Mouse (Mus musculus): Measurements from ENCODE around the gene Mgarp. TPM values are rescaled to one million over a fixed set of nuclear protein-coding genes. Genes with fewer than 3 reads are reported as not detected.
A peak's percentile ranks its signal among the peaks of the same experiment; 100 is the strongest.
"Not testable (repeated sequence)": the region's sequence is repeated elsewhere in the genome, so short reads cannot be mapped to it uniquely, and the experiment has no call there.

The Mgarp gene
- total RNA-seq, 2 experiments from 2014 or later, result 477 to 530 TPM

DNA sequence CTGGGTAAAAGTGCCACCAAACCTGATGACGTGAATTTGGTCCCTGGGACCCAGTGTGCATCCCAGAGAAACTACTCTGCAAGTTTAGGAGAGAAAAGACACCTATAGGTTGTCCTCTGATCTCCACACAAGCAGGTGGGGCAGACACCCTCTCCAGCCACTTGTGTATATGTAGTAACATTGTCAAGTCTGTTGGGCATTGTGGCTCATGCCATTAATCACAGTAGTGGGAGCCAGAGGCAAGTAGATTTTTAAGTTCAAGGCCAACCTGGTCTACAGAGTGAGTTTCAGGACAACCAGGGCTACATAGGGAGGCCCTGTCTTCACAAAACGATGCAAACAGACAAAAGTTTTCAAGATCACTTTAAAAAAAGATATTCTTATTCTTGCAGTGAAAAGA lies 24.7 kb downstream of the Mgarp start:
- DNase-seq (ENCODE audit: low spot score in 2 of 2), result no peak

DNA sequence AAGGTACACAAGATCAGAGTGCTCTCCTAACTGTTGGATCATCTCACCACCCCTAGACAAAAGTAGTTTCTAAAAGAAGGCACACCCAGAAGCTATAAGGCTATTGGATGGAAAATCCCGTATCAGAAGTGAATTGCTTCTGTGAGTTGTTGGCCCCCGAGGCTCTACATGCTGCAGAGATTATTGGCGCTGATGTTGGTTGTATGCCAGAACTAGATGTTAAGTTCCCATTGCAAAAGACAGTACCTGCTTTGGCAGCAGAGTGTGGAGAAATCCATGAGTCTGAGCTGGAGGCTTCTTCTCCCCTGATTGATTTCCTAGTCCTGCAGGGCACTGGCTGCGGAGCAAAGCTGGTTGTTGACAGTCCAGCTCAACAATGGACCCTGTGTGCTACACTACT lies 28.5 kb downstream of the Mgarp start:
- no peak for DNase-seq (ENCODE audit: low spot score in 2 of 2)

DNA sequence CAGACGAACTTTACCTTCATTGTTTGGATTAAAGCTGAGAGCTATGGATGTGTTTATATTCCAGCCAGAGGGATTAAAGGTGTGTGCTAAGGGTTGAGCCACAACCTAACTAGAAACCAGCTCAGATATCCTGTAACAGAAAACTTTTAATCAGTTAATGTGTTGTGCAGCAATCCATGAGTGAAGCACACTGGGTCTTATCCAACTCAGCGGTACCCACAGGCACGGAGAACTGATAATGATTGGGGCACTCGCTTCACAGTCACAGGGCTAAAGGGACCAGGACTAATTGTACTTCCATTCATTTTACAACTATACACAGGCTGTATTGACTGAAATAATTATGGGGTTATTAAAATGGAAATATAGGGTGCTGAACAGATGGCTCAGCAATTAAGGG lies 29.6 kb downstream of the Mgarp start:
- no peak for DNase-seq (ENCODE audit: low spot score in 2 of 2)

DNA sequence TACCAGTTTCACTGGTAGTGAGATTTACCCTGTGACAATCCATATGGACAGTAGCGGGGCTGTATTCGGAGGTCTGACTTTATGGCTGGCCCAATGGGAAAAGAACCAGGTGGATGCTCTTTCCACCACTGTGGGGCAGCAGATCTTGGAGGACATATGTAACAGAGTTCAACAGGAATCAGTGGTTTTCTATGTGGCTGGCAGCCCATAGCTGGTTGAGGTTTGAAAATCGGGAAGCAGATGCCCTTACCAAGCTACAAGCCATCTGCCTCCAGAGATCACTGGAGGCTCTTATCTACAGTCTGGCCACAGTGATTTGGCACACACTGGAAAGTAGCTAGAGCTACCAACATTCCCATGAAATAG lies 31.0 kb downstream of the Mgarp start:
- DNase-seq (ENCODE audit: low spot score in 2 of 2), result no peak

DNA sequence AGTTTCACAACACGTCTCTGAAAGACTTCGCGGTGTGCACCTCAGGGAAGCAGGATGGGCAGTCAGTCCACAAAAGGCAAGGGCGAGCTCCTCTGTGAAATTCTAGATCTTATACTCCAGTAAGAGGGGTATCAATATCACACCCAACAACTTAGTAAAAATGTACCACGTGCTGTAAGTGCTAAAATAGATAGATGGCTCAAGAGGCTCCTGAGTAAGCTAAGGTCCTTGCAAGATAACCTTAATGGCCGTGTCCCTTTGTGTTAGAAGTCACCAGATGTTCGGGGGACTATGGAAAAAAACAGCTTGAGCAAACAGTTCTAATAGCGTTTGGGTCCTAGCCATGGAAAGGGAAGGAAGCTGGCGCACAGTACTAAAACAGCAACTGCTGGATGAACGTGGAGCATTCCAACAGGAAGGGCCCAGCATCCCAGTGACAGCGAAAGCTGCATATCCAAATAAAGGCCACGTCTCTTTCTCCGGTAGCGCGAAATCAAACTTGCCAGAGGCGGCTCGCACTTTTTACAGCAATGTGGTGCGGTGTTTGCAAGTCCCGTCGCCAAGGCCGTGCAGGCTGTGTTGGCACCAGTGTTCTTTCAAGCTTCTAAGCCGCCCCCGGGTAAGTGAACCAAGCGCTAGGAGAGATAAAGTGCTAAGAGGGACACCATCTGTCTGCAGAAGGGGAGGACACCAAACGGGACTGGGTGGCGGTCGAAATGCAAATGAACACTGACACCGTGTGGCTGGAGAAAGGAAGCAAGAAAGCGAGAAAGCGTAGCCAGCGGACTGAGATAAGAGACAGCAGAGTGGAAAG lies 31.6 kb downstream of the Mgarp start:
- DNase-seq (ENCODE audit: low spot score in 2 of 2), result peak in 1 of 2 experiments; percentile 57

DNA sequence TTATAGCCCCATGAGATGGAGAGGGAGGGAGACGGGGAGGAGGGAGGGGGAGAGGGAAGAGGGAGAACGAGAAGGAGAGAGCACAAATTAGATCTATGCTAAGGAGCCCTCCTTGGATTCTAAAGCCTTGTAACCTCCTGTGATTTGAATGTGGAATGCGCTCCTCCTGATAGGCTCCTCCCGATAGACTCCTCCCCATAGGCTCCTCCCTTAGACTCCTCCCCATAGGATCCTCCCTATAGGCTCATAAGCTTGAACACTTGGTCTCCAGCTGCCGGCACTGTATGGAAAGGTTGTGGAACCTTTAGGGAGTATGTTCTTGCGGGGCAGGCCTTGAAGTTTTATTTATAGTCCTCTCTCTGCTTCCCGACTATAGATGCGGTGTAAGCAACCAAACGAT lies 35.5 kb downstream of the Mgarp start:
- DNase-seq (ENCODE audit: low spot score in 2 of 2), result no peak

DNA sequence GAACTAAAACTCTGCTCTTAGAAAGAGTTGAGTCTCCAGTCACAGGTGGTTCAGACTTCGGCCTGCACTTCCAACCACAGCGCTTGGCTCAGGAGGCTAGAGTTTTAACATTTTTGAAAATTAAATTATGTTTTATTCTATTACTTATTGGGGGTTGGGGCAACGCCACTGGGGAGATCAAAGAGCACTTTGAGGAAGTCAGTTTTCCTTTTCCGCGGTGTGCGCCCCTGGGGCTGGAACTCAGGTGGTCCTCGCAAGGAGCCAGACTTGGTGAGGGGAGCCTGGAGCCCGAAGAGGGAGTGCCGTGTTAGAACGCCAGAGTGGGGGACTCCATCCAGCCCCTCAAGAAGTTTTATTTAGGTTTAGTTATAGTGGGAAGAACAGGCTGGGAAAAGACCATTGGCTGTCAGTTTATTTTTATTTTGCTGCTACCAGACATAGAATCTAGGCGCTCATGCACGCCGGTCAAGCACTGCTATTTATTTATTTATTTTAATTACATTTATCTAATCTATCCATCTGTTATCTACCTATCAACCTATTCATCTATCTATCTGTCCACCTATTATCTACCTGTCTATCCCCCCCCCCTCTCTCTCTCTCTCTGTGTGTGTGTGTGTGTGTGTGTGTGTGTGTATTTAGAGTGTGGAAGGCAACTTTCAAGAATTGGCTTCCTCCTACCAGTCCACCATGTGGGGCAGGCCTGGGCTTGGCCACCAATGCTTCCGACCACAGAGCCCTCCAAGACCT lies 36.8 kb downstream of the Mgarp start:
- DNase-seq (ENCODE audit: low spot score in 2 of 2), result no peak

DNA sequence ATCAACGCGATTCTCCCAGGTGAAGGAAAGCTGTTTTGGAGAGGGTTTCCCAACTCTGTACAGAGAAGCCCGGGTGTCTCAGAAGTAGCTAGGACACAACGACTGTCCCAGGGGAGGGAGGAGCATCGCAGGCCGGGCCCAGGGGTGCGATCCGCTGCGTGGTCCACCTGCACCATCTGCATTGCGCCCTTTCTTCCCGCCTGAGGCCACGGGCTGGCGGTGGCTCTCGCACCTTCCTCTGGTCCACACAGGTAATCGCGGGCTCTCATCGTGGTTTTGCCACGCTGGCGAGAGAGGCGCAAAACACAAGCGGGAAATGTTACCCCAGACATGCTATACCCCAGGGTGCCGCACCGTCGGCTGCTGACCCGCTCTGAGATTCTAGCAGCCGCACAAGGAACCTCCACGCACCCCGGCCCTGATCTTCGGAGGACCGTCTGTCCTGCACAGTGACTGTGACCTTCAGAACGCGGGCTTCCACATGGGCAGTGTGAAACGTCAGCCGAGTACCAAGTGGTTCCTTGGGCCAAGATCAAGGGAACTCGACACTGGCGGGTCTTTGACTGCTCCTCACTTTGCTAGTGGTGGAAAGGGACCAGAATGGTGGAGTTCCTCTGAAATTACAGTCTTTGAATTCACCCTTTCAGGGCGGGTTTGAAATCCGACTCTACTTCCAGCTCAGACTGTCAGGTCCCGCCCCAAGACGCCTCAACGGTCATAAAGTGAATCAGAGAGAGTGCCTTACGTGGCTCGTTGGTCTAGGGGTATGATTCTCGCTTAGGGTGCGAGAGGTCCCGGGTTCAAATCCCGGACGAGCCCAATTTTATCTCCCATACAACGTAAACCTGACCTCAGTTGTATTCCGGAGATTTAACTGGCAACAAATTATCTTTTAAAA lies 37.6 kb downstream of the Mgarp start:
- DNase-seq (ENCODE audit: low spot score in 2 of 2), result peak; percentile 38 to 52

DNA sequence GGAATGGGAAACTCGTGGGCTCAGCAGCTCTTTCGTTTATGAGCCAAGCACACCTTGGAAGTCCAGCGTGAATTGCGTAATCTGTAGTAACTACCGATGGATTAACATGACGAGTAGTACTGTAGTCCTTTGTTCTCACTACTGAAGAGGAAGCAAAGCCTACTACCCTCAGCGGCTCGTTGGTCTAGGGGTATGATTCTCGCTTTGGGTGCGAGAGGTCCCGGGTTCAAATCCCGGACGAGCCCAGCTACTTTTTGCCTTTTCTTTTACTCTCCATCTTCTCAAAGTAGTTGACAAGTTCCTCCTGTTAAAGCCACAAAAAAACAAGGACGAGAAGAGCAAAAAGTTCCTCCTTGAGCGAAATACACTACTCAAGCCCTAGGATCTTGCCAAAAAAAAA lies 38.4 kb downstream of the Mgarp start:
- DNase-seq (ENCODE audit: low spot score in 2 of 2), result peak in 1 of 2 experiments; percentile 49

DNA sequence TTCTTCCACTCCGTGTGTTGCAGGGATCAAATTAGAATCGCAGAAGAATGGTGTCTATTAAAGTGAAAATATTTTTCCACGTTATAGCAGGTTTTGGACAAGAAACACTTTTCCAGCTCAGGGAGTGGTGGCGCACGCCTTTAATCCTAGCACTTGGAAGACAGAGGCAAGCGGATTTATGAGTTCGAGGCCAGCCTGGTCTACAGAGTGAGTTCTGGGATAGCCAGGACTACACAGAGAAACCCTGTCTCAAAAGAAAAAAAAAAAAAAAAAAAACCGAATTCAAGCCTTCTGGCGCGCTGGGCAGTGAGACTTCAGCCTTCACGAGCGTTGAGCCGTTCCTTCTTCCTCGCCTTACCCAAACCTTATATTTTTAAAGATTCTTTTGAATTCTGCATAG lies 38.9 kb downstream of the Mgarp start:
- DNase-seq (ENCODE audit: low spot score in 2 of 2), result no peak

DNA sequence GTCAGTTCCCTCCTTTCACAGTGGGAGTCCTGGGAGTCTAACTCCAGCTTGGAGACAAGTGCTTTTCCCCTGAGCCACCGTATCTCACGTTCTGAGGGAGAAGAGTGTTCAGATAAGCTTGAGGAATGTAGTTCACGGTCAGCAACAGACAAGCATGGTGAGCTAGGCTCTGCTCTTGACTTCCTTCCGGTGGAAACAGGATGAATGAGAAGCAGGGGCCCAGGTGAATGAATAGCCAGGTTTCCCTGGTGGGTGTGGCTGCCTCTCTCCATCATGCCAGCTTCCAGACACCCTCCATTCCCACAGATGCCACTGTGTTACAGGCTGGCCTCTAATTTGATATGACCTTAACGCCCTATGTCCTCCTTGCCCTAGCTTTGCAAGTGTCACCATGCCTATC lies 39.5 kb downstream of the Mgarp start:
- no peak for DNase-seq (ENCODE audit: low spot score in 2 of 2)

DNA sequence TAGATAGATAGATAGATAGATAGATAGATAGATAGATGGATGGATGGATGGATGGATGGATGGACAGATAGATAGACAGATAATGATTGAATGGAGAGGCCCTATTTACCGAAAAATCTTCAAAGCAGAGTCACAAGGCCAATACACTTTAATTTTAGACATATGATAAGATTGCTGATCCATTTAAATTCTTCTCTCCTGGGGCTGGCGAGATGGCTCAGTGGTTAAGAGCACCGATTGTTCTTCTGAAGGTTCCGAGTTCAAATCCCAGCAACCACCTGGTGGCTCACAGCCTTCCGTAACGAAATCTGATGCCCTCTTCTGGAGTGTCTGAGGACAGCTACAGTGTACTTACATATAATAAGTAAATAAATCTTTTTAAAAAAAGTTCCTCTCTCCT lies 41.6 kb downstream of the Mgarp start:
- DNase-seq (ENCODE audit: low spot score in 2 of 2), result not testable (repeated sequence)

DNA sequence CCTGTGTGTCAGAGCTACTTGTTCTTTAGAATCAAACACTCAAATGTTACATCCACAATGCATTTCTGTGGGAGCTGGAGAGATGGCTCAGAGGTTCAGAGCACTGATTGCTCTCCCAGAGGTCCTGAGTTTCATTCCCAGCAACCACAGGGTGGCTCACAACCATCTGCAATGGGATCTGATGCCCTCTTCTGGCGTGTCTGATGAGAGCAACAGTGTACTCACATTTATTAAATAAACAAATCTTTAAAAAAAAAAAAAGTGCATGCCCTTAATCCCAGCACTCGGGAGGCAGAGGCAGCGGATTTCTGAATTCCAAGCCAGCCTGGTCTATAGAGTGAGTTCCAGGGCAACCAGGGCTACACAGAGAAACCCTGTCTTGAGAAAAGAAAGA lies 42.5 kb downstream of the Mgarp start:
- no peak for DNase-seq (ENCODE audit: low spot score in 2 of 2)

DNA sequence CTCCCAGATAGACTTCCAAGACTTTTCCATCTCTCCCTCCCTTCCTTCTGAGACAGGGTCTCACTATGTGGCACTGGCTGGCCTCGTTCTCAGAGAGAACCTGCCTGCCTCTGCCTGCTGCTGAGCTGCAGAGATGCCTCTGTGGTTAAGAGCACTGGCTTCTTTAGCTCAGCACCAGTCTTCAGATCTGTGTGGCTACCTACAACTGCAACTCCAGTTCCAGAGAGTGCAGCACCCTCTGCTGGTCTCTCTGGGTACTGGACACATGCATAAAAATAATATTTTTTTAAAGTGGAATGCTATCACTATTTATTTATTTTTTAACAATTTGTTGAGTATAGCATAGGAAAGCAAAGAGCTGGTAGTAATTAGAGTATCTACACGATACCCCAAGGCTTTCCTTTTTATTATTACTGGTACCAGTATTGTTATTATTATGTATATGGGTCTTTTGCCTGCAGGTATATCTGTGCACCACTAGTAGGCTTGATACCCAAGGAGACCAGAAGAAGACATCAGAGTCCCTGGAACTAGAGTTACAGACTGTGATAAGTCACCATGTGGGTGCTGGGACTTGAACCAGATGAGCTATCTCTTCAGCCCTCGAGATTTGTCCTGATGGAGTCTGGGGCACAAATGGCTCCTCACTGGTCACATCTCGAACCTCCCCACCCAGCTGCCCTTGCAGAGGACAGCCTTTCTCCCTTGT lies 43.1 kb downstream of the Mgarp start:
- no peak for DNase-seq (ENCODE audit: low spot score in 2 of 2)

DNA sequence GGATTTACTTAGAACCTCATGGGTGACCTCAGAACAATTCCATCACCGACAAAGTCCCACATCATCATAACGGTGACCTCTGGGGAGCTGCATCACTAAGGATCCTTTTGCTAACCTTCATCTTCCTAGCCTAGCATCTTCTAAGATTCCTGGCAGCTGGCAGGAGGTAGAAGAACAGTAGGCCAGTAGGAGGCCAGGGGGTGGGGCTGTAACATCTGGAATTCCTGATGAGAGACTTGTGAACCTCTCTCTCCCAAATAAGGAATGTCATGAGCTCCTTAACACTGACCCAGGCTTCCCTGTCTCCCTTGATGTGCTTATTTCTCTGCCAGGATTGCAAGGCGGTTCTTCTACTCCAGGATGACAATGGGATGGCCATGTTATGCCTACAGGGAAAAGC lies 45.7 kb downstream of the Mgarp start:
- no peak for DNase-seq (ENCODE audit: low spot score in 2 of 2)

DNA sequence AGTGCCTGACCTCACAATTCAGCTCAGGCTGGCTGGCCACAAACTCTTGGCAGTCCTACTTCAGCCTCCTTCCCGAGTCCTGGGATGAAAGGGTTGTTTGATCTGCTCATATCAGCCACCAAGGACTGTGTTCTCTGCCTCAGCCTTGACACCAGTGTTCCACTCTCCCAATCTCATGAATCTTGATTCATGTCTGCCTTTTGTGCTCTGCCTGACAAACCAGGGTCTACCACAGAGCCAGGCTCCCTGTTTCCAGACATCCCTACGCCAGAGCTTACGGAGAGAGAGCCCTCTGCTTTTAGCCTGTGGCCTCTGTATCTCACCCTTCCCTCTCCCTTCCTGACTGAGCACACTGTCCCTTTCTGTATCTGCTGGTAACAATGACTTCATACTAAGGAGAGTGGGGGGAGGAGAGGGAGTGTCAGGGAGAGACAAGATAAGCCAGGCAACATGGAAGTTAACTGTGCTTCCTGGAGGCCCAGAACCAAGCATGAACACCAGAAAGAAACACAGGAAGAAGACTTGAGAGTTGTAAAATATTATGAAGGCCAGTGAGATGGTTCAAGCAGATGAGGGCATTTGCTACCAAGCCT lies 47.8 kb downstream of the Mgarp start:
- DNase-seq (ENCODE audit: low spot score in 2 of 2), result peak in 1 of 2 experiments; percentile 37

DNA sequence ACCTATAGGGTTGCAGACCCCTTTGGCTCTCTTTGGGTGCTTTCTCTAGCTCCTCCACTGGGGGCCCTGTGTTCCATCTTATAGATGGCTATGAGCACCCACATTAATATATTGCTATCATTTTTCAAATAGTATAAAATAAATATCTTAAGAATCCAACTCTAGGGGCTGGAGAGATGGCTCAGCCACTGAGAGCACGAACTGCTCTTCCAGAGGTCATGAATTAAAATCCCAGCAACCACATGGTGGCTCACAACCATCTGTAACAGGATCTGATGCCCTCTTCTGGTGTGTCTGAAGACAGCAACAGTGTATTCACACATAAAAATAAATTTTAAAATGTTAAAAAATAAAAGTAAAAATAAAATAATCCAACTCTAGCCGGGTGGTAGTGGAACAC lies 51.5 kb downstream of the Mgarp start:
- not testable (repeated sequence) for DNase-seq (ENCODE audit: low spot score in 2 of 2)

DNA sequence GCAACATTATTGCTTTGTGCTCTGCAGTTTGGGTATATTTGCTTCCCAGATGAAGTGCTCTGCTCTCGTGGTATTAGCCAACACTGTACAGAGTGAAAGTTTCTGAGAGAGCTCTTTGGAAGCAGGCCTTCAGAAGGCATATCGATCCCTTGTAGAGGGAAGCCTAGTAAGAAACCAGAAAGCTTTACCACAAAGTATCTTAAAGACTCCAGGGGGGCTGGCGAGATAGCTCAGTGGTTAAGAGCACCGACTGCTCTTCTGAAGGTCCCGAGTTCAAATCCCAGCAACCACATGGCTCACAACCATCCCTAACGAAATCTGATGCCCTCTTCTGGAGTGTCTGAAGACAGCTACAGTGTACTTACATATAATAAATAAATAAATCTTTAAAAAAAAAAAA lies 52.4 kb downstream of the Mgarp start:
- not testable (repeated sequence) for DNase-seq (ENCODE audit: low spot score in 2 of 2)

DNA sequence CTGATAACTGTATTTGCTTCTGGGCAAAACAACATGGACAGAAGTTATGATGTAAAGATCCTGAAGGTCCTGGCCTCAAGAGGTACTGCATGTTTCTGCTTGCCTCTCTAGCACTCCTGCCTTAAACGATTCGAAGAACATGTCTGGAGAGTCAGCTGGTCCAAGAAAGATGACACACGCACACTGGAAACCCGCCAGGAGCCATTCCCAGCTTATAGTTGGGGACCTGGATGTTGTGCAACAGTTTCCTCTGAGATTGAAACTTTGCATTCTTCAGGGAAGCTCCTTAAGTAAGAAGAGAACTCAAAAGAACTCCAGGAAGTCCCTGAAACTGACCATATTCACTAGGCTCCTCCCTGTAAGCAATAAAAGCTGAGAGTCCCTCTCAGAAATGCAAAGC lies 53.3 kb downstream of the Mgarp start:
- no peak for DNase-seq (ENCODE audit: low spot score in 2 of 2)

DNA sequence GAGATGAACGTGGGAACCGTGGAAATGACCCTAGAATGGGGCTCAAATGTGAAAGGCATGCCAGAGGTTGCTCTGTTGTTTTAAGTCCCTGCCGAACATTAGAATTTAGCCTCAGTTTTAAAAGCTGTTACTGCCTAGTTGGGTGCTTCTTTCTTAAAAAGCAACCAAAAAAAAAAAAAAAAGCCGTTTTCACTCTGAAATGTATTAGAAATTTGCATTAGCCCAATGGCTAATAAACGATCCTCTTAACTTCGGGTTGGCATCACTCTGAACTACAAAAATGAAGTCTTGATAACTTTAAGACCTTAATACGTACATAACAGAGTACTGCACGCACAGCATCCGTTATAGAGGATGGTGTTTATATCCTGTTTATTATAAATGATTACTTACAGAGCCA lies 54.4 kb downstream of the Mgarp start:
- no peak for DNase-seq (ENCODE audit: low spot score in 2 of 2)
